Mouse (Mus musculus): Measurements from ENCODE around the gene Tubb2a. TPM values are rescaled to one million over a fixed set of nuclear protein-coding genes. Genes with fewer than 3 reads are reported as not detected.
"Not testable (repeated sequence)": the region's sequence is repeated elsewhere in the genome, so short reads cannot be mapped to it uniquely, and the experiment has no call there.

The Tubb2a gene
- polyA plus RNA-seq, 1 experiment from 2014 or later: 539 TPM

GRCm38 (mm10) chr13:34087052-34087812 is 9.4 kb upstream of the Tubb2a start:
- 59% methylated on average over 7 of the region's 7 CpGs for WGBS
- Histone ChIP-seq H3K4me2 (ENCODE audit: low read depth) (no peak overlapping the region), H3K4me3 (ENCODE audit: low read depth, low read length) (no peak overlapping the region), H3K27me3 (ENCODE audit: control insufficient read depth, insufficient read depth, low read length) (no peaks in the 10 kb centered on the region), H3K9ac (ENCODE audit: low read length) (no peak overlapping the region), H3K9me3 (ENCODE audit: control insufficient read depth, low read length) (no peaks in the 10 kb centered on the region), H3K36me3 (ENCODE audit: control insufficient read depth, insufficient read depth, low read length) (no peaks in the 10 kb centered on the region), H3K27ac (ENCODE audit: low read depth, low read length) (no peak overlapping the region), H3K4me1 (ENCODE audit: control insufficient read depth, insufficient read depth, low read length) (0 out of 2 replicates have a peak, but pooled peaks cover 3% of the 10 kb centered on the region)
- DNase-seq (ENCODE audit: low spot score): no peak
- ATAC-seq (ENCODE audit: insufficient read depth, low FRiP score, low TSS enrichment): peak; percentile 38; the same call in 1 of the 2 replicates

GRCm38 (mm10) chr13:34084026-34084750 is 6.4 kb upstream of the Tubb2a start:
- Histone ChIP-seq H3K4me3 (ENCODE audit: low read depth, low read length) (no peak overlapping the region), H3K9ac (ENCODE audit: low read length) (no peak overlapping the region), H3K36me3 (ENCODE audit: control insufficient read depth, insufficient read depth, low read length) (no peaks in the 10 kb centered on the region), H3K4me2 (ENCODE audit: low read depth) (no peak overlapping the region), H3K27ac (ENCODE audit: low read depth, low read length) (no peak overlapping the region), H3K4me1 (ENCODE audit: control insufficient read depth, insufficient read depth, low read length) (0 out of 2 replicates have a peak, but pooled peaks cover 3% of the 10 kb centered on the region), H3K9me3 (ENCODE audit: control insufficient read depth, low read length) (no peaks in the 10 kb centered on the region), H3K27me3 (ENCODE audit: control insufficient read depth, insufficient read depth, low read length) (no peaks in the 10 kb centered on the region)
- DNase-seq (ENCODE audit: low spot score) (no peak), ATAC-seq (ENCODE audit: insufficient read depth, low FRiP score, low TSS enrichment) (no peak)
- 79% methylated on average over 9 of the region's 9 CpGs for WGBS

GRCm38 (mm10) chr13:34081926-34082325 is 4.1 kb upstream of the Tubb2a start:
- Histone ChIP-seq H3K4me2 (ENCODE audit: low read depth) (no peak overlapping the region), H3K27ac (ENCODE audit: low read depth, low read length) (no peak overlapping the region), H3K27me3 (ENCODE audit: control insufficient read depth, insufficient read depth, low read length) (no peaks in the 10 kb centered on the region), H3K36me3 (ENCODE audit: control insufficient read depth, insufficient read depth, low read length) (no peaks in the 10 kb centered on the region), H3K4me1 (ENCODE audit: control insufficient read depth, insufficient read depth, low read length) (peaks cover 9% of the 10 kb centered on the region), H3K9me3 (ENCODE audit: control insufficient read depth, low read length) (no peaks in the 10 kb centered on the region), H3K9ac (ENCODE audit: low read length) (no peak overlapping the region), H3K4me3 (ENCODE audit: low read depth, low read length) (no peak overlapping the region)
- ATAC-seq (ENCODE audit: insufficient read depth, low FRiP score, low TSS enrichment) (no peak), DNase-seq (ENCODE audit: low spot score) (no peak)
- 78% methylated on average over 4 of the region's 4 CpGs for WGBS

GRCm38 (mm10) chr13:34079801-34080200 is 2.0 kb upstream of the Tubb2a start:
- Histone ChIP-seq H3K9me3 (ENCODE audit: control insufficient read depth, low read length) (no peaks in the 10 kb centered on the region), H3K4me3 (ENCODE audit: low read depth, low read length) (no peak overlapping the region), H3K27me3 (ENCODE audit: control insufficient read depth, insufficient read depth, low read length) (no peaks in the 10 kb centered on the region), H3K9ac (ENCODE audit: low read length) (no peak overlapping the region), H3K4me2 (ENCODE audit: low read depth) (no peak overlapping the region), H3K4me1 (ENCODE audit: control insufficient read depth, insufficient read depth, low read length) (peaks cover 15% of the 10 kb centered on the region), H3K36me3 (ENCODE audit: control insufficient read depth, insufficient read depth, low read length) (no peaks in the 10 kb centered on the region), H3K27ac (ENCODE audit: low read depth, low read length) (no peak overlapping the region)
- WGBS: 93% methylated on average over 3 of the region's 3 CpGs
- DNase-seq (ENCODE audit: low spot score): no peak
- ATAC-seq (ENCODE audit: insufficient read depth, low FRiP score, low TSS enrichment): no peak

GRCm38 (mm10) chr13:34078500-34079280 is 883 bp upstream of the Tubb2a start:
- no peak overlapping the region for H3K27ac ChIP-seq (ENCODE audit: low read depth, low read length)
- no peak for ATAC-seq (ENCODE audit: insufficient read depth, low FRiP score, low TSS enrichment)
- whole genome bisulfite sequencing: 42% methylated on average over 16 of the region's 16 CpGs

GRCm38 (mm10) chr13:34076561-34077491 is 981 bp downstream of the Tubb2a start:
- peak; percentile 67 for ATAC-seq (ENCODE audit: insufficient read depth, low FRiP score, low TSS enrichment)
- H3K4me2 ChIP-seq (ENCODE audit: low read depth): peak overlapping the region; percentile 74
- peaks cover 15% of the 10 kb centered on the region for H3K4me1 ChIP-seq (ENCODE audit: control insufficient read depth, insufficient read depth, low read length)
- no peaks in the 10 kb centered on the region for H3K9me3 ChIP-seq (ENCODE audit: control insufficient read depth, low read length)
- H3K36me3 ChIP-seq (ENCODE audit: control insufficient read depth, insufficient read depth, low read length): no peaks in the 10 kb centered on the region
- WGBS: 50% methylated on average over 20 of the region's 20 CpGs
- H3K4me3 ChIP-seq (ENCODE audit: low read depth, low read length): peak overlapping the region; percentile 58
- no peaks in the 10 kb centered on the region for H3K27me3 ChIP-seq (ENCODE audit: control insufficient read depth, insufficient read depth, low read length)
- H3K27ac ChIP-seq (ENCODE audit: low read depth, low read length): peak overlapping the region; percentile 37
- peak overlapping the region; percentile 66 for H3K9ac ChIP-seq (ENCODE audit: low read length)
- DNase-seq (ENCODE audit: low spot score): peak; percentile 64

More at GRCm38 (mm10) chr13:34078500-34079280, 883 bp upstream of the Tubb2a start:
- no peaks in the 10 kb centered on the region for H3K27me3 ChIP-seq (ENCODE audit: control insufficient read depth, insufficient read depth, low read length)
- no peak for DNase-seq (ENCODE audit: low spot score)
- H3K9ac ChIP-seq (ENCODE audit: low read length): peak overlapping the region; percentile 66
- no peak overlapping the region; the same call in 1 of the 2 replicates for H3K4me3 ChIP-seq (ENCODE audit: low read depth, low read length)
- H3K4me2 ChIP-seq (ENCODE audit: low read depth): peak overlapping the region; percentile 74
- H3K9me3 ChIP-seq (ENCODE audit: control insufficient read depth, low read length): no peaks in the 10 kb centered on the region
- peaks cover 15% of the 10 kb centered on the region for H3K4me1 ChIP-seq (ENCODE audit: control insufficient read depth, insufficient read depth, low read length)
- no peaks in the 10 kb centered on the region for H3K36me3 ChIP-seq (ENCODE audit: control insufficient read depth, insufficient read depth, low read length)

- ATAC-seq (ENCODE audit: insufficient read depth, low FRiP score, low TSS enrichment); H3K36me3 ChIP-seq (ENCODE audit: control insufficient read depth, insufficient read depth, low read length); H3K9ac ChIP-seq (ENCODE audit: low read length); H3K9me3 ChIP-seq (ENCODE audit: control insufficient read depth, low read length); H3K27me3 ChIP-seq (ENCODE audit: control insufficient read depth, insufficient read depth, low read length); DNase-seq (ENCODE audit: low spot score); H3K27ac ChIP-seq (ENCODE audit: low read depth, low read length); H3K4me3 ChIP-seq (ENCODE audit: low read depth, low read length): not testable (repeated sequence)
- peak overlapping the region; percentile 74 for H3K4me2 ChIP-seq (ENCODE audit: low read depth)
- peaks cover 15% of the 10 kb centered on the region for H3K4me1 ChIP-seq (ENCODE audit: control insufficient read depth, insufficient read depth, low read length)
- 84% methylated on average over 6 of the region's 6 CpGs for WGBS
Measured at GRCm38 (mm10) chr13:34075893-34076292, 1.9 kb downstream of the Tubb2a start.

- H3K4me3 ChIP-seq (ENCODE audit: low read depth, low read length); H3K27me3 ChIP-seq (ENCODE audit: control insufficient read depth, insufficient read depth, low read length); DNase-seq (ENCODE audit: low spot score); H3K9ac ChIP-seq (ENCODE audit: low read length); H3K36me3 ChIP-seq (ENCODE audit: control insufficient read depth, insufficient read depth, low read length); H3K27ac ChIP-seq (ENCODE audit: low read depth, low read length); ATAC-seq (ENCODE audit: insufficient read depth, low FRiP score, low TSS enrichment); H3K4me2 ChIP-seq (ENCODE audit: low read depth); H3K9me3 ChIP-seq (ENCODE audit: control insufficient read depth, low read length): not testable (repeated sequence)
- WGBS: 98% methylated on average over 8 of the region's 17 CpGs
- peaks cover 26% of the 10 kb centered on the region for H3K4me1 ChIP-seq (ENCODE audit: control insufficient read depth, insufficient read depth, low read length)
Measured at GRCm38 (mm10) chr13:34074441-34074840, 3.4 kb downstream of the Tubb2a start.
